Mouse (Mus musculus): ENCODE results near the gene Tsnaxip1.

GRCm38 (mm10) chr8:105858495-105858894, 31.0 kb downstream of the Tsnaxip1 start:
- TF ChIP-seq POLR2A (IDR thresholded peaks at IDR 0.05; ENCODE audit: low read depth, low read length) (no peak), CTCF (IDR thresholded peaks at IDR 0.05; ENCODE audit: extremely low read depth, insufficient read length, insufficient replicate concordance, low read depth, low read length) (no peak)
